Mouse (Mus musculus) liver, adult (tissue): ENCODE results near the gene Bbox1.

Source experiments
- GATA4 ChIP-seq: IDR thresholded peaks from 2 replicates; pipeline ENCODE4 v1.6.1; 2014; ENCODE audit warnings: mild to moderate bottlenecking, low read length; ENCODE audit not compliant: insufficient replicate concordance

The Bbox1 gene

DNA sequence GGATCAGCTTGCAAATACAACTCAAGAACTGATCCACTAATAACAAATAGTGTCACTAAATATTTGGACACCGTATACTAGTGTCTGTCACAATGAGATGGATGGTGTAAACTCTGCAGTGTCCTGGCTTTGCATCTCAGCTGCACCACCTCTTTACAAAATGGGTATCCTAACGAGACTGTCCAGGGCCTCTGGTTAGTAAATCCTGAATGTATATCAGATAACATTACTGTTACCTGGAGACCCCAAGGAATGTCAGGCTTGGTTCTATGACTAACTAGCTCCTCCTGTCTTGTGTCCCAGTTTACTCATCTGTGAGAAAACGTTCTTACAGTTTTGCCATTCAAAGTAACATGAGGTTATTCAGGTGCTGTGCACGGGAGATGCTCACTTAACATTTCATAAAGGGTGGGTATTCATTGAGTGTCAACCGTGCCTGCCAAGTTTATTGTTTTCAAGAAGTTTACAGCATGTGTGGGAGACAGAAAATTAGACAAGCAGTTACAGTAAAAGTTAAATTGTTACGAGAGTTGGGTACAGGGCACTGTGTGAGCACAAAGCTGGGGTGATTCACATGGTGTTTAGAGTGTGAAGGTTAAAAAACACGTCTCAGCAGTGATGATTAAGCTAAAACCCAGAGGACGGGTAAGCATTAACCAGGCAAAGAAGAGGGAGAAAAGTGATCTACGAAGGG lies 99.2 kb downstream of the Bbox1 start:
- no peak for TF ChIP-seq GATA4

DNA sequence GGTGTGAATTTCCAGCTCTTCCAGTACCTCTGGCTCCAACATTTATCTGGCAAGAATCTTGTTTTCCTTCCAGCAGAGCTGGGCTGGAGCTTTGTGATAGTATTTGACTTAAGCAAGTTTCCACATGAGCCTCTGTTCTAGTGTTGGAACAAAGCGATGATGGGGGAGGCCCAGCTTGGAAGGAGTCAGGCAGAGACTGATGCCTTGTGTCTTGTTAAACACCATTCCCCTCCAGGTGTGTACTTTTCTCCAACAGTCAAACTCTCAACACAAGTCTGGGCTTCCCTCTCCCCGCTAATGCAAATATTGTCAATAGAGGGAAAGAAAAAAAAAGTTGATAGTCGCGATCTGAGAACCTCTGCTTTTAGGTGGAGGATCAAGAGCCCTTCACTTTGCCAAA lies 100.1 kb downstream of the Bbox1 start:
- no peak for TF ChIP-seq GATA4
